Mouse (Mus musculus) G1E (cell line): ENCODE measurements around the gene Atp9a.

Experiments used
- CTCF ChIP-seq: IDR thresholded peaks from 2 replicates; pipeline ENCODE4 v1.5.1; 2012; ENCODE audit warnings: low read depth, low read length, inconsistent platforms, mixed read lengths
- TAL1 ChIP-seq: conservative IDR thresholded peaks from 2 replicates; pipeline ENCODE4 v1.6.1; 2012; ENCODE audit warnings: low read depth, low read length, inconsistent platforms, mixed read lengths

GRCm38 (mm10) chr2:168719742-168720141, 22.5 kb downstream of the Atp9a start:
- no peak for TF ChIP-seq CTCF
- no peak for TF ChIP-seq TAL1
